8 mouse cellular contexts compared by ENCODE assay signal in genomic region chr7:25689603-25690021, GRCm38 (mm10). TPM values are rescaled to one million over a fixed set of nuclear protein-coding genes. Genes with fewer than 3 reads are reported as not detected.
DNase-seq lines count a peak whose midpoint lies in the region; ATAC-seq and TF ChIP-seq lines count a peak whose summit lies in the region.

No protein-coding gene starts in this region.

- TF ChIP-seq EP300 in liver, embryonic 14.5 days (IDR thresholded peaks at IDR 0.05; ENCODE audit: low read depth) = peak; percentile 22; the same call in 1 of the 2 replicates

- ATAC-seq in forebrain, embryonic 16.5 days = no peak
- ATAC-seq in liver, embryonic 14.5 days (ENCODE audit: insufficient read depth) = peak; percentile 42

- H3K27ac ChIP-seq in forebrain, embryonic 16.5 days (ENCODE audit: low read length) = no peak overlapping the region
- H3K27ac ChIP-seq in liver, embryonic 14.5 days = peak overlapping the region; percentile 75

- peaks cover 58% of the 10 kb centered on the region for H3K27me3 ChIP-seq in forebrain, embryonic 16.5 days (replicated peaks; ENCODE audit: control insufficient read depth, insufficient read depth, low read length)
- H3K27me3 ChIP-seq in liver, embryonic 14.5 days (ENCODE audit: control insufficient read depth, insufficient read depth, low read length) = no peaks in the 10 kb centered on the region

- DNase-seq in thymus, postnatal 14 days = peak; percentile 48
- no peak for DNase-seq in thymus, postnatal 4 days
- DNase-seq in liver, embryonic 14.5 days (ENCODE audit: low read depth in 3 of 3, low spot score in 3 of 3) = peak in 1 of 3 experiments; percentile 54
- DNase-seq in yolk sac, embryonic 10.5 days (ENCODE audit: low spot score) = peak; percentile 4
- DNase-seq in natural killer cell, adult 2 months (ENCODE audit: low spot score in 2 of 2) = no peak
- DNase-seq in cerebellum, adult 11 months = no peak
- no peak for DNase-seq in B cell, adult 2 months

- H3K9ac ChIP-seq in forebrain, embryonic 16.5 days (replicated peaks; ENCODE audit: low read depth, low read length) = no peak overlapping the region
- H3K9ac ChIP-seq in liver, embryonic 14.5 days (replicated peaks) = peak overlapping the region; percentile 81

- H3K4me1 ChIP-seq in forebrain, embryonic 16.5 days (replicated peaks; ENCODE audit: control insufficient read depth, insufficient read depth, low read length) = peaks cover 34% of the 10 kb centered on the region
- H3K4me1 ChIP-seq in liver, embryonic 14.5 days (replicated peaks; ENCODE audit: control insufficient read depth in 2 of 2, insufficient read depth in 2 of 2, low read length in 1 of 2) = peaks cover 19 to 31% of the 10 kb centered on the region in 2 experiments

- H3K4me3 ChIP-seq in forebrain, embryonic 16.5 days (replicated peaks; ENCODE audit: low read length) = peak overlapping the region; percentile 43
- peak overlapping the region; percentile 63 to 94 for H3K4me3 ChIP-seq in liver, embryonic 14.5 days (ENCODE audit: insufficient read depth in 1 of 2, low read depth in 2 of 2, low read length in 2 of 2)

- no peak for TF ChIP-seq CTCF in liver, embryonic 14.5 days (IDR thresholded peaks at IDR 0.05; ENCODE audit: low read depth)

- peak overlapping the region; percentile 53 for H3K4me2 ChIP-seq in forebrain, embryonic 16.5 days (ENCODE audit: low read length)
- peak overlapping the region; percentile 98 for H3K4me2 ChIP-seq in liver, embryonic 14.5 days (ENCODE audit: low read depth)

- no peaks in the 10 kb centered on the region for H3K9me3 ChIP-seq in forebrain, embryonic 16.5 days (ENCODE audit: control insufficient read depth, low read length)
- H3K9me3 ChIP-seq in liver, embryonic 14.5 days (ENCODE audit: control insufficient read depth, low read length) = no peaks in the 10 kb centered on the region

- H3K36me3 ChIP-seq in forebrain, embryonic 16.5 days (ENCODE audit: control insufficient read depth, insufficient read depth) = no peaks in the 10 kb centered on the region
- peaks cover 7% of the 10 kb centered on the region for H3K36me3 ChIP-seq in liver, embryonic 14.5 days (replicated peaks; ENCODE audit: control insufficient read depth, insufficient read depth, low read depth)

- 10% methylated on average over 12 of the region's 12 CpGs for WGBS in forebrain, embryonic 16.5 days
- 2% methylated on average over 12 of the region's 12 CpGs for WGBS in liver, embryonic 14.5 days (ENCODE audit: insufficient replicate concordance)

RNA-seq across cellular contexts. Expression of gene Tgfb1, which starts 2.8 kb away (rescaled TPM):
- 0.54 and 0.93 TPM in 2 replicates for polyA plus RNA-seq in forebrain, embryonic 16.5 days (2015; fragmentation: Nextera tagmentation; extraction: Ambion mirVana)
- 16.6 and 18.5 TPM in 2 replicates for polyA plus RNA-seq in liver, embryonic 14.5 days (2012; rRNA removed)
- polyA plus RNA-seq in liver, embryonic 14.5 days (2014; fragmentation: Nextera tagmentation; extraction: Ambion mirVana) = 3.9 and 4.3 TPM in 2 replicates

RNA-seq across cellular contexts. Expression of gene B9d2, which starts 9.0 kb away (rescaled TPM):
- 35.6 and 41.3 TPM in 2 replicates for polyA plus RNA-seq in forebrain, embryonic 16.5 days (2015; fragmentation: Nextera tagmentation; extraction: Ambion mirVana)
- polyA plus RNA-seq in liver, embryonic 14.5 days (2012; rRNA removed) = 21.9 and 28.2 TPM in 2 replicates
- polyA plus RNA-seq in liver, embryonic 14.5 days (2014; fragmentation: Nextera tagmentation; extraction: Ambion mirVana) = 18.8 and 20.4 TPM in 2 replicates

RNA-seq across cellular contexts. Expression of gene Tmem91, which starts 14.6 kb away (rescaled TPM):
- 13.5 and 28.3 TPM in 2 replicates for polyA plus RNA-seq in forebrain, embryonic 16.5 days (2015; fragmentation: Nextera tagmentation; extraction: Ambion mirVana)
- polyA plus RNA-seq in liver, embryonic 14.5 days (2012; rRNA removed) = 0.22 and 0.32 TPM in 2 replicates
- polyA plus RNA-seq in liver, embryonic 14.5 days (2014; fragmentation: Nextera tagmentation; extraction: Ambion mirVana) = 0.39 and 0.51 TPM in 2 replicates

RNA-seq across cellular contexts. Expression of gene Ccdc97, which starts 29.3 kb away (rescaled TPM):
- polyA plus RNA-seq in forebrain, embryonic 16.5 days (2015; fragmentation: Nextera tagmentation; extraction: Ambion mirVana) = 29.5 and 33.7 TPM in 2 replicates
- 17.1 and 19.5 TPM in 2 replicates for polyA plus RNA-seq in liver, embryonic 14.5 days (2012; rRNA removed)
- polyA plus RNA-seq in liver, embryonic 14.5 days (2014; fragmentation: Nextera tagmentation; extraction: Ambion mirVana) = 11.3 and 13.2 TPM in 2 replicates

RNA-seq across cellular contexts. Expression of gene Exosc5, which starts 30.6 kb away (rescaled TPM):
- polyA plus RNA-seq in forebrain, embryonic 16.5 days (2015; fragmentation: Nextera tagmentation; extraction: Ambion mirVana) = 46.5 and 48.3 TPM in 2 replicates
- 33.7 and 35.2 TPM in 2 replicates for polyA plus RNA-seq in liver, embryonic 14.5 days (2012; rRNA removed)
- polyA plus RNA-seq in liver, embryonic 14.5 days (2014; fragmentation: Nextera tagmentation; extraction: Ambion mirVana) = 48.1 and 51.6 TPM in 2 replicates

Comparison
In these comparisons a context has a peak if more than half of its experiments do, and no peak if none do; other contexts are left out.
1. DNase-seq: peak in thymus, postnatal 14 days (single experiment) and yolk sac, embryonic 10.5 days (single experiment); none in thymus, postnatal 4 days (single experiment), natural killer cell, adult 2 months (0 of 2), cerebellum, adult 11 months (single experiment) and B cell, adult 2 months (0 of 2).